Mouse (Mus musculus): Measurements from ENCODE around the gene Kcna10. TPM values are rescaled to one million over a fixed set of nuclear protein-coding genes. Genes with fewer than 3 reads are reported as not detected.

Kcna10 gene
- total RNA-seq, 2 experiments from 2014 or later: not detected

GRCm38 (mm10) chr3:107233945-107234344 lies 51.1 kb downstream of the Kcna10 start:
- ATAC-seq (replicated peaks; ENCODE audit: low FRiP score, poor library complexity, severe bottlenecking): no peak

- ATAC-seq (replicated peaks; ENCODE audit: low FRiP score, poor library complexity, severe bottlenecking): no peak
These were observed 55.2 kb downstream of the Kcna10 start for GRCm38 (mm10) chr3:107238051-107238450.

GRCm38 (mm10) chr3:107238471-107238980 lies 55.7 kb downstream of the Kcna10 start:
- no peak for ATAC-seq (replicated peaks; ENCODE audit: low FRiP score, poor library complexity, severe bottlenecking)

GRCm38 (mm10) chr3:107239607-107240006 lies 56.8 kb downstream of the Kcna10 start, which contains the start of gene Prok1:
Gene Prok1 (minus strand): TSS chr3:107239707.
- no peak for ATAC-seq (replicated peaks; ENCODE audit: low FRiP score, poor library complexity, severe bottlenecking)

GRCm38 (mm10) chr3:107241389-107242094 lies 58.7 kb downstream of the Kcna10 start:
- ATAC-seq (replicated peaks; ENCODE audit: low FRiP score, poor library complexity, severe bottlenecking): no peak

Other genes with a start within 250 kb of the Kcna10 start
- gene Kcna3, start 146.9 kb upstream of the Kcna10 start, total RNA-seq (2015; ENCODE audit: low replicate concordance): 7.5 TPM in 1 of 2 replicates, not detected in the other
- not detected in 2 replicates for gene Kcna3, start 146.9 kb upstream of the Kcna10 start, total RNA-seq (2017; ENCODE audit: low replicate concordance)
- gene Kcna2, start 81.9 kb upstream of the Kcna10 start, total RNA-seq (2015; ENCODE audit: low replicate concordance): 2.1 and 2.5 TPM in 2 replicates
- 0.61 and 1.5 TPM in 2 replicates for gene Kcna2, start 81.9 kb upstream of the Kcna10 start, total RNA-seq (2017; ENCODE audit: low replicate concordance)
- not detected in 2 replicates for gene Cym, start 38.7 kb downstream of the Kcna10 start, total RNA-seq (2015; ENCODE audit: low replicate concordance)
- not detected in 2 replicates for gene Cym, start 38.7 kb downstream of the Kcna10 start, total RNA-seq (2017; ENCODE audit: low replicate concordance)
- not detected in 2 replicates for gene A630076J17Rik, start 47.6 kb downstream of the Kcna10 start, total RNA-seq (2015; ENCODE audit: low replicate concordance)
- gene A630076J17Rik, start 47.6 kb downstream of the Kcna10 start, total RNA-seq (2017; ENCODE audit: low replicate concordance): not detected in 2 replicates
- not detected in 2 replicates for gene Prok1, start 56.7 kb downstream of the Kcna10 start, total RNA-seq (2015; ENCODE audit: low replicate concordance)
- not detected in 2 replicates for gene Prok1, start 56.7 kb downstream of the Kcna10 start, total RNA-seq (2017; ENCODE audit: low replicate concordance)
- gene Lamtor5, start 95.8 kb downstream of the Kcna10 start, total RNA-seq (2015; ENCODE audit: low replicate concordance): 57.0 and 58.4 TPM in 2 replicates
- gene Lamtor5, start 95.8 kb downstream of the Kcna10 start, total RNA-seq (2017; ENCODE audit: low replicate concordance): 10.3 and 20.0 TPM in 2 replicates
- gene Slc16a4, start 108.2 kb downstream of the Kcna10 start, total RNA-seq (2015; ENCODE audit: low replicate concordance): 1.4 TPM in 1 of 2 replicates, not detected in the other
- gene Slc16a4, start 108.2 kb downstream of the Kcna10 start, total RNA-seq (2017; ENCODE audit: low replicate concordance): 2.1 TPM in 1 of 2 replicates, not detected in the other
- 129 and 143 TPM in 2 replicates for gene Rbm15, start 150.6 kb downstream of the Kcna10 start, total RNA-seq (2015; ENCODE audit: low replicate concordance)
- 125 and 143 TPM in 2 replicates for gene Rbm15, start 150.6 kb downstream of the Kcna10 start, total RNA-seq (2017; ENCODE audit: low replicate concordance)

All from erythroid progenitor cell, adult 5-6 weeks (primary cell).